Mouse (Mus musculus): ENCODE measurements around the gene Olfr68. TPM values are rescaled to one million over a fixed set of nuclear protein-coding genes. Genes with fewer than 3 reads are reported as not detected.
"Not testable (repeated sequence)": the region's sequence is repeated elsewhere in the genome, so short reads cannot be mapped to it uniquely, and the experiment has no call there.

The Olfr68 gene
- total RNA-seq (2021): not detected
- long read RNA-seq, experiment 1: 0 reads
- long read RNA-seq, experiment 2: 0 reads

- no peak for DNase-seq (ENCODE audit: low spot score in 2 of 2)
Observed at GRCm38 (mm10) chr7:103779598-103779997, at the start of gene Olfr68. Gene Olfr68 (minus strand): TSS chr7:103779698.

GRCm38 (mm10) chr7:103827808-103828207, 48.3 kb upstream of the Olfr68 start, which contains the start of gene Hbb-bs:
Gene Hbb-bs (minus strand): TSS chr7:103828096.
- DNase-seq (ENCODE audit: low spot score in 2 of 2): no peak

- DNase-seq (ENCODE audit: low spot score in 2 of 2): not testable (repeated sequence)
Observed at GRCm38 (mm10) chr7:103827139-103827538, 47.6 kb upstream of the Olfr68 start.

GRCm38 (mm10) chr7:103826255-103826887, 46.9 kb upstream of the Olfr68 start:
- peak; percentile 3 to 5 for DNase-seq (ENCODE audit: low spot score in 2 of 2)

- no peak for DNase-seq (ENCODE audit: low spot score in 2 of 2)
Observed at GRCm38 (mm10) chr7:103825536-103826254, 46.2 kb upstream of the Olfr68 start.

GRCm38 (mm10) chr7:103824597-103824996, 45.1 kb upstream of the Olfr68 start:
- DNase-seq (ENCODE audit: low spot score in 2 of 2): no peak

- DNase-seq (ENCODE audit: low spot score in 2 of 2): not testable (repeated sequence)
Observed at GRCm38 (mm10) chr7:103815085-103815484, 35.6 kb upstream of the Olfr68 start.

GRCm38 (mm10) chr7:103813766-103814165, 34.3 kb upstream of the Olfr68 start, which contains the start of gene Hbb-bt:
Gene Hbb-bt (minus strand): TSS chr7:103813996.
- DNase-seq (ENCODE audit: low spot score in 2 of 2): no peak

GRCm38 (mm10) chr7:103813152-103813551, 33.7 kb upstream of the Olfr68 start:
- not testable (repeated sequence) for DNase-seq (ENCODE audit: low spot score in 2 of 2)

GRCm38 (mm10) chr7:103812174-103812573, 32.7 kb upstream of the Olfr68 start:
- no peak for DNase-seq (ENCODE audit: low spot score in 2 of 2)

- DNase-seq (ENCODE audit: low spot score in 2 of 2): no peak
Observed at GRCm38 (mm10) chr7:103811223-103811845, 31.8 kb upstream of the Olfr68 start.

GRCm38 (mm10) chr7:103810746-103811145, 31.2 kb upstream of the Olfr68 start:
- no peak for DNase-seq (ENCODE audit: low spot score in 2 of 2)

- no peak for DNase-seq (ENCODE audit: low spot score in 2 of 2)
Observed at GRCm38 (mm10) chr7:103810296-103810695, 30.8 kb upstream of the Olfr68 start.

- DNase-seq (ENCODE audit: low spot score in 2 of 2): no peak
Observed at GRCm38 (mm10) chr7:103809801-103810155, 30.3 kb upstream of the Olfr68 start.

GRCm38 (mm10) chr7:103808971-103809800, 29.7 kb upstream of the Olfr68 start:
- DNase-seq (ENCODE audit: low spot score in 2 of 2): no peak

- DNase-seq (ENCODE audit: low spot score in 2 of 2): not testable (repeated sequence)
Observed at GRCm38 (mm10) chr7:103808120-103808519, 28.6 kb upstream of the Olfr68 start.

- DNase-seq (ENCODE audit: low spot score in 2 of 2): peak in 1 of 2 experiments; percentile 13
Observed at GRCm38 (mm10) chr7:103806856-103807255, 27.4 kb upstream of the Olfr68 start.

- no peak for DNase-seq (ENCODE audit: low spot score in 2 of 2)
Observed at GRCm38 (mm10) chr7:103792669-103793388, 13.3 kb upstream of the Olfr68 start.

GRCm38 (mm10) chr7:103791721-103792120, 12.2 kb upstream of the Olfr68 start, which contains the start of gene Olfr67:
Gene Olfr67 (minus strand): TSS chr7:103791821.
- no peak for DNase-seq (ENCODE audit: low spot score in 2 of 2)

GRCm38 (mm10) chr7:103777652-103778051, 1.8 kb downstream of the Olfr68 start:
- DNase-seq (ENCODE audit: low spot score in 2 of 2): not testable (repeated sequence)

Measured in layer of hippocampus, postnatal 14 days (tissue).